Mouse (Mus musculus) kidney, adult 2 months (tissue): ENCODE data around the gene Cpm.

Experiments used
- CTCF ChIP-seq: fragments of 200-500 bp; conservative IDR thresholded peaks from 2 replicates; pipeline ENCODE4 v1.5.1; 2011; ENCODE audit warnings: low read depth, mild to moderate bottlenecking, control low read depth, low read length, moderate library complexity, mixed read lengths; ENCODE audit not compliant: insufficient read depth, insufficient read length
- POLR2A ChIP-seq: fragments of 200-500 bp; IDR thresholded peaks from one replicate; pipeline ENCODE4 v1.6.1; 2011; ENCODE audit warnings: low read depth, low read length, control low read depth

DNA sequence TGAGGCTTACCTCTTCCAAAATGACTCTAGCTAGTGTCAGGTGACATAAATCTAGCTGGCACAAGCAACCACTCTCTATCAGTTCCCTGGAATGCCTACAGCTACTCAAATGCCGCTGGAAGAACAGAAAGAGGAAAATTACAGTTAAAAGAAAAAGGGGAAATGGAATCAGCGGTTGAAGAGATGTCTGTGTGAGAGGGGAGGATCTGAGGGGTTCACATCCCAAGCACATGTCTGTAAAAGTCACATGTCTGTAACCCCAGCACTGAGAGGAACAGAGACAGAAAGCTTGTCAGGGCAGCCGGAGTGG, 47.6 kb upstream of the Cpm start:
- no peak for TF ChIP-seq CTCF
- no peak for TF ChIP-seq POLR2A
